Mouse (Mus musculus): ENCODE results near the gene Apold1.

- no peak for TF ChIP-seq CTCF (IDR thresholded peaks at IDR 0.05; ENCODE audit: control insufficient read depth, insufficient read depth, insufficient read length)
- TF ChIP-seq CEBPB (IDR thresholded peaks at IDR 0.05; ENCODE audit: low read depth), result no peak
- no peak for TF ChIP-seq MAX (IDR thresholded peaks at IDR 0.05)
- TF ChIP-seq USF1 (IDR thresholded peaks at IDR 0.05; ENCODE audit: low read depth), result no peak
- no peak for TF ChIP-seq FOSL1 (IDR thresholded peaks at IDR 0.05; ENCODE audit: insufficient read depth, low read length, poor library complexity, severe bottlenecking)
- no peak for TF ChIP-seq MYOD1 (IDR thresholded peaks at IDR 0.05; ENCODE audit: control insufficient read depth, insufficient read length, low read depth)
- TF ChIP-seq MYOG (IDR thresholded peaks at IDR 0.05; ENCODE audit: control insufficient read depth, extremely low read depth, insufficient read length), result no peak
Measured at GRCm38 (mm10) chr6:135029246-135029645, 47.7 kb downstream of the Apold1 start.

Measured in C2C12 (cell line).